Mouse (Mus musculus) gonadal fat pad, adult 2 months (tissue): Measurements from ENCODE around the gene Gnl3. TPM values are rescaled to one million over a fixed set of nuclear protein-coding genes. Genes with fewer than 3 reads are reported as not detected.

ENCODE experiments used
- polyA plus RNA-seq: library from polyadenylated mRNA; depleted of rRNA; stranded (reverse); fragments of >200 nt; gene quantifications from 2 replicates; pipeline ENCODE4 v1.2.3, GENCODE M21; 2012; rRNA removed

Gnl3 gene
- polyA plus RNA-seq, 1 experiment: 23.2 TPM

Other genes with a start within 250 kb of the Gnl3 start
- 30.9 and 31.6 TPM in 2 replicates for gene Tmem110, start 193.6 kb downstream of the Gnl3 start, polyA plus RNA-seq
- 21.5 and 24.9 TPM in 2 replicates for gene Mustn1, start 140.0 kb downstream of the Gnl3 start, polyA plus RNA-seq
- gene Itih4, start 132.7 kb downstream of the Gnl3 start, polyA plus RNA-seq: 0.38 and 1.7 TPM in 2 replicates
- 1.2 and 1.4 TPM in 2 replicates for gene Itih3, start 95.4 kb downstream of the Gnl3 start, polyA plus RNA-seq
- 0.15 and 0.47 TPM in 2 replicates for gene Itih1, start 75.9 kb downstream of the Gnl3 start, polyA plus RNA-seq
- gene Nek4, start 67.8 kb downstream of the Gnl3 start, polyA plus RNA-seq: 6.3 and 9.6 TPM in 2 replicates
- gene Glt8d1, start 17.8 kb downstream of the Gnl3 start, polyA plus RNA-seq: 33.0 and 34.4 TPM in 2 replicates
- gene Spcs1, start 17.5 kb downstream of the Gnl3 start, polyA plus RNA-seq: 291 and 352 TPM in 2 replicates
- gene Pbrm1, start within 50 bp of the Gnl3 start, polyA plus RNA-seq: 12.2 and 16.9 TPM in 2 replicates
- gene Smim4, start 109.8 kb upstream of the Gnl3 start, polyA plus RNA-seq: 43.9 and 61.7 TPM in 2 replicates
- 58.8 and 67.0 TPM in 2 replicates for gene Nt5dc2, start 111.9 kb upstream of the Gnl3 start, polyA plus RNA-seq
- gene Stab1, start 149.5 kb upstream of the Gnl3 start, polyA plus RNA-seq: 74.0 and 97.3 TPM in 2 replicates
- 0.25 and 1.0 TPM in 2 replicates for gene Tnnc1, start 189.2 kb upstream of the Gnl3 start, polyA plus RNA-seq
- gene Nisch, start 197.8 kb upstream of the Gnl3 start, polyA plus RNA-seq: 323 and 342 TPM in 2 replicates
- gene Sema3g, start 198.7 kb upstream of the Gnl3 start, polyA plus RNA-seq: 11.8 and 13.5 TPM in 2 replicates
- 9.9 and 13.5 TPM in 2 replicates for gene Phf7, start 232.2 kb upstream of the Gnl3 start, polyA plus RNA-seq
- 51.3 and 57.0 TPM in 2 replicates for gene Bap1, start 232.3 kb upstream of the Gnl3 start, polyA plus RNA-seq